Mouse (Mus musculus): Measurements from ENCODE around the gene Gm2a.

Gm2a gene

GRCm38 (mm10) chr11:55131077-55131742, 33.3 kb downstream of the Gm2a start:
- peak; percentile 82 for DNase-seq (ENCODE audit: low read depth)

- DNase-seq (ENCODE audit: low read depth): peak; percentile 72
Observed at GRCm38 (mm10) chr11:55131946-55132345, 34.0 kb downstream of the Gm2a start.

DNA sequence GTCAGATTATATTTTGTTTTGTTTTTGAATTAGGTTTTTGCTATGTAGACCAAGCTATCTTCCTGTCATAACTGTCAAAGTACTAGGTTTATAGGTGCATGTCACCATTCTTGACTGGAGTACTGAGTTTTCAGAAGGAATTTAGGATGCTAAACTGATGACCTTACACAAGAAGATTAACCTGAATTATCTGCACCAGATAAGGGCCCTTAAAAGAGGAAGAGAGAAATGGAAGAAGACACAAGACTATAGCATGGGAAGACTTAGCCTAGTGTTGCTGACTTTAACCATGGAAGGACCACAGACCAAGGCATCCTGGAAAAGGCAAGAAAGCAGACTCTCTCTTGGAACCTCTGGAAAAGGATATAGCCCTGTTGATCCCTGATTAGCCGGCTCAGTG, 35.3 kb downstream of the Gm2a start:
- DNase-seq (ENCODE audit: low read depth): no peak

GRCm38 (mm10) chr11:55134407-55134806, 36.5 kb downstream of the Gm2a start:
- DNase-seq (ENCODE audit: low read depth): no peak

- no peak for DNase-seq (ENCODE audit: low read depth)
Observed at GRCm38 (mm10) chr11:55134871-55135270, 37.0 kb downstream of the Gm2a start.

- peak; percentile 96 for DNase-seq (ENCODE audit: low read depth)
Observed at GRCm38 (mm10) chr11:55136770-55137547, 39.0 kb downstream of the Gm2a start.

DNA sequence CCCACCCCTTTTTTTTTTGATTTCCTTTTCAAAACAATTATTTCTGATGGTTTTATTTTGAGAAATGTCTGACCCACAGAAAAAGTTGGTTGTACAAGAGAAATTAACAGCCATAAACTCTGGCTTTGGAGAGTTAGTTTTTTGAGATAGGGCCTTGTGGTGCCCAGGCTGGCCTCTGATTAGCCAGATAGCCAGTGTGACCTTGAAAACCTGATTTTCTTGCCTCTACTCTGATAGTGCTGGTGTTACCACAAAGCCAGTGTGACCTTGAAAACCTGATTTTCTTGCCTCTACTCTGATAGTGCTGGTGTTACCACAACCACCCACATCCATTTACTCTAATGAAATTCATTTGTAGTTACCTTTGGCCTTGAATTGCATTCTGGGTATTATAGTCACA, 39.7 kb downstream of the Gm2a start:
- no peak for DNase-seq (ENCODE audit: low read depth)

DNA sequence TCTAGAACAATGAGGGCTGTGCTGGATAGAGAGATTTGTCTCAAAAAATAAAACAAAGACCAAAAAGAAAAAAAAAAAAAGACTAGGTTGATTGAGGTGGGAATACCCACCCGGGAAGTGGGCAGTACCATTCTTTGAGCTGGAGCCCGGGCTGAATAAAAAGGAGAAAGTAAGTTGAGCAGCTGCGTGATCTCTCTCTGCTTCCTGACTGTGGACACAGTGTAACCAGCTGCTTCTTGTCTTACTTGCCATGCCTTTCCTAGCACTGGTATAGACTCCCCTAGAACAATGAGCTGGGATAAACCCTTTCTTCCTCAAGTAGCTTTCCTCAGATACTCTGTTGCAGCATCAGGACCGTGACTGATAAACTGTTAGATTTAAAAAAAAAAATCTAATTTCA, 43.6 kb downstream of the Gm2a start:
- no peak for DNase-seq (ENCODE audit: low read depth)

- DNase-seq (ENCODE audit: low read depth): no peak
Observed at GRCm38 (mm10) chr11:55144011-55144410, 46.1 kb downstream of the Gm2a start.

DNA sequence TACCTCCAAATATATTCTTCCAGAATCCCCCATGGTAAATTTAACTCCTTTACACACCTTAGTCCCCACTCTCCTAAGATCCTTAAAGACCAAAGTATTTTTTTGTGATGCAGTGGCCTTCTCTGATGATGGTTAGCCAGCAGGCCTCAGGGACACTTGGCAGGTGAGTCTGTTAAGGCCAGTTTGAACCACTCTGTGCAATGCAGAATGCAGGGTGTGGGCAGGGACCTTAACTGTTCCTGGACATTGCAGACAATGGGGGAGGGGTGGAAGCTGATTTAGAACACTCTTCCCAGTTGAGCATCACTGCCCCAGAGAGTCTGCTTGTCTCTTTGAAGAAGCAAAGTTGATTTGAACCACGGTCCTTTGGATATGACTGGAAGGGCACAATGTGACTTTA, 48.9 kb downstream of the Gm2a start:
- no peak for DNase-seq (ENCODE audit: low read depth)

DNA sequence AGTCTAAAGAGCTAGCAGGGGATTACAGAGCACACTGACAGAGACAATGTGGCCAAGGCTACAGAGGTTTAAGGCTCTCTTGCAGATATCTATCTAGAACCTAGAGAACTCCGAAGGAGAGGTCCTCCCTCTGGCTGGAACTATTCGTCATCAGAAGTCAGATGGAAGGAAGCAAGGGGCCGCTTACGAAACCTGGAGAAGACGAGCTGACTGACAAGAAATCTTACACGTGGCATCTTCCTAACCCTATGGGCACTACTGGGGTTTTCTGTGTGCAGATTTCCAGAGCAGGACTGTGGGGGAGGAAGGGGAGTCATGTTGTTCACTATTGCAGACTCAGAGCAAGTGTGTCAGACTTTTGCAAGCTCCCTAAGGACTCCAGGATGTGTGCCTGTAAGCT, 49.5 kb downstream of the Gm2a start:
- DNase-seq (ENCODE audit: low read depth): no peak

GRCm38 (mm10) chr11:55148461-55148860, 50.5 kb downstream of the Gm2a start:
- peak; percentile 63 for DNase-seq (ENCODE audit: low read depth)

- no peak for DNase-seq (ENCODE audit: low read depth)
Observed at GRCm38 (mm10) chr11:55151608-55152007, 53.7 kb downstream of the Gm2a start, which contains the start of gene Slc36a3. Gene Slc36a3, minus strand, starts transcription at chr11:55151708.

DNA sequence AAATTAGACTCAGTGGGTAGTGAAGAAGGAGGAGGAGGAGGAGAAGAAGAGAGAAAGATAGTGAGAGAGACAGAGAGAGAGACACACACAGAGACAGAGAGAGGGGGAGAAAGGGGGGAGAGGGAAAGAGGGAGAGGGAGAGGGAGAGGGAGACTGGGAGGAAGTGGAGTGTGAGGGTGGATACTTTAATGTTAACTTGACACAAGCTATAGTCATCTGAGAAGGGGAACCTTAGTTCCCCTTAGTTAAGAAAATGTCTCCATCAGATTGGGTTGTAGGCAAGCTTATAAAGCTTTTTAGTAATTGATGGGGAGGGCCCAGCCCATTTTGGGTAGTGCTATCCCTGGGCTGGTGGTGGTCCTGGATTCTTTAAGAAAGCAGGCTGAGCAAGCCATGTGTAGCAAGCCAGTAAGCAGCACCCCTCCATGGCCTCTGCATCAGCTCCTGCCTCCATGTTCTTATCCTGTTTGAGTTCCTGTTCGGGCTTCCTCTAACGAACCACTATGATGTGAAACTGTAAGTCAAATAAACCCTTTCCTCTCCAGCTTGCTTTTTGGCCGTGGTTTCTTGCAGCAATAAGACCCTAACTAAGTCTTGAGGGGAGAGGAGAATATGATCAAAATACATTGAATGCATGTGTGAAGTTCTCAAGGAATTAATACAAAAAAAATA, 56.6 kb downstream of the Gm2a start:
- peak; percentile 33 for DNase-seq (ENCODE audit: low read depth)

DNA sequence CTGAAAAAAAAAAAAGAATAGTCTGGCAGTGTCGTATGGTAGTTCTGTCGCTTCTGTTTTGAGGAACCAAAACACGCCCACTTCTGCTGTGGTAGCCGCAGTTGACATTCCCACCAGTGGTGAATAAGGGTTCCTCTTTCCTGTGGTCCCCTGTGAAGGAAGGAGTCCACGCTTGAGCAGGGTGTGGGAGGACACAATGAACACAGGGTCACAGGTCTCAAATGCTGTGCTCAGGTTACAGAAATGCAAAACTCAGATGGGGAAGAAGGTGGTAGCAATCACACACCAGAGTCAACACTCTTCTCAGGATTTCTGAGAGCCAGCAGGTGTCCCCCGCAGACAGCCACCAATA, 57.1 kb downstream of the Gm2a start:
- peak; percentile 36 for DNase-seq (ENCODE audit: low read depth)

DNA sequence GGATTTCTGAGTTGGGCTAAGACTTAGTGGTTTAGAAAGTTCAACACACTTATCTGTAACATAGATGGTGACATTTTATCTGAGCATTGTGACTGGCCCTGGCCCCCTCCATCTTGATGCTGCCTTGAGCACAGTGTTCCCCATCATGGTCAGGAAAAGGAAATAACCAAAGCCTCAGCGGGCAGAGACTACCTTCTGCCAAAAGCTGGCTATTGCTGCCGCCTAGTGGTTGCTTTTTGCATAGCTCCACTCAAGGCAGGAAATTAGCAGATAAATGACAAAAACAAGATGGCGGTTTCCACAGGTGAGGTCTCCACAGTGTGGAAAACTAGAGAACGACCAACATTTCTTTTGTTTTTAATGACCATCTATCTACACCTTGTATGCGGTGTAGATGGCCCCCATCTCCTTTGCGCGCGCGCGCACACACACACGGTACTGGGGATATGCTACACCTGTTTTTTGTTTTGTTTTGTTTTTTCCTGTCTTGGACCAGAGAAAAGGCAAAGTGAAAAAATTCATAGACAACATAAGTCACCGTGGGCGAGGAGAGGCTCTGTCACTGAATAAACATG, 61.0 kb downstream of the Gm2a start:
- DNase-seq (ENCODE audit: low read depth): peak; percentile 95

Measured in naive thymus-derived CD4-positive, alpha-beta T cell, adult 2 months (primary cell).